Mouse (Mus musculus) midbrain, embryonic 14.5 days (tissue): ENCODE measurements around the gene Fhit. TPM values are rescaled to one million over a fixed set of nuclear protein-coding genes. Genes with fewer than 3 reads are reported as not detected.

Source experiments
- ATAC-seq: fragments of 200-750 bp; cut with Nextera tagmentation; 2 replicates; pipeline ENCODE4 v1.8.0; 2017; ENCODE audit warnings: moderate number of reproducible peaks, moderate library complexity; ENCODE audit not compliant: low FRiP score, low TSS enrichment
- DNase-seq: peaks from one replicate; pipeline ENCODE4 v3.0.0-alpha.2; 2015
- H3K27ac ChIP-seq: fragments of 300-500 bp; sonication (generic); replicated peaks from 2 replicates; pipeline ENCODE4 v1.5.1; 2014; ENCODE audit warnings: mild to moderate bottlenecking, low read depth, low read length, moderate library complexity
- H3K27me3 ChIP-seq: fragments of 300-500 bp; sonication (generic); 2 replicates; pipeline ENCODE4 v1.6.1; 2014; ENCODE audit warnings: low read length, control low read depth, mixed read lengths; ENCODE audit not compliant: control insufficient read depth, insufficient read depth
- H3K36me3 ChIP-seq: fragments of 300-500 bp; sonication (generic); 2 replicates; pipeline ENCODE4 v1.6.1; 2014; ENCODE audit warnings: low read length, control low read depth; ENCODE audit not compliant: control insufficient read depth, insufficient read depth
- H3K4me1 ChIP-seq: fragments of 300-500 bp; sonication (generic); 2 replicates; pipeline ENCODE4 v1.6.1; 2014; ENCODE audit warnings: mild to moderate bottlenecking, antibody characterized with exemption, low read length, control low read depth; ENCODE audit not compliant: control insufficient read depth, insufficient read depth
- H3K4me2 ChIP-seq: fragments of 300-500 bp; sonication (generic); 2 replicates; pipeline ENCODE4 v1.6.1; 2014; ENCODE audit warnings: mild to moderate bottlenecking, low read length, moderate library complexity
- H3K4me3 ChIP-seq: fragments of 300-500 bp; sonication (generic); replicated peaks from 2 replicates; pipeline ENCODE4 v1.5.1; 2014; ENCODE audit warnings: low read depth, low read length
- H3K9ac ChIP-seq: fragments of 300-500 bp; sonication (generic); replicated peaks from 2 replicates; pipeline ENCODE4 v1.6.1; 2014; ENCODE audit warnings: mild to moderate bottlenecking, low read length, moderate library complexity
- H3K9me3 ChIP-seq: fragments of 300-500 bp; sonication (generic); 2 replicates; pipeline ENCODE4 v1.6.1; 2016; ENCODE audit warnings: low read length, control low read depth, mixed read lengths; ENCODE audit not compliant: control insufficient read depth
- WGBS: fragments of 180-500 bp; shearing (Covaris S2); extraction: QIAGEN DNeasy Blood & Tissue Kit; methylation state at CpG from one replicate; pipeline ENCODE4 v1.1.7; 2014; 5-methylcytosine and 5-hydroxymethylcytosine counted together
- polyA plus RNA-seq: library from polyadenylated mRNA; unstranded; fragments of >200 nt; fragmentation: Nextera tagmentation; extraction: Ambion mirVana; gene quantifications from 2 replicates; pipeline ENCODE4 v1.2.1, GENCODE M21; 2014

Gene Fhit
- 8.3 and 10.6 TPM in 2 replicates for polyA plus RNA-seq

GRCm38 (mm10) chr14:11161751-11162231 is at the start of gene Fhit:
Gene Fhit (minus strand): TSS chr14:11162035.
- Histone ChIP-seq H3K36me3 (no peaks in the 10 kb centered on the region), H3K9me3 (no peaks in the 10 kb centered on the region), H3K9ac (peak within 1 kb of the TSS; percentile 66), H3K4me1 (peaks cover 5% of the 10 kb centered on the region; the same call in 1 of the 2 replicates), H3K4me3 (peak within 1 kb of the TSS; percentile 65), H3K4me2 (peak within 1 kb of the TSS; percentile 62), H3K27me3 (no peaks in the 10 kb centered on the region), H3K27ac (peak within 1 kb of the TSS; percentile 75)
- DNase-seq, result peak; percentile 94
- peak; percentile 95 for ATAC-seq
- WGBS, result under 1% methylated on average over 28 of the region's 28 CpGs

- ATAC-seq (no peak), DNase-seq (no peak)
- Histone ChIP-seq H3K9ac (no peak overlapping the region), H3K27ac (no peak overlapping the region), H3K36me3 (no peaks in the 10 kb centered on the region), H3K4me1 (no peaks in the 10 kb centered on the region), H3K4me2 (no peak overlapping the region), H3K27me3 (no peaks in the 10 kb centered on the region), H3K4me3 (no peak overlapping the region), H3K9me3 (no peaks in the 10 kb centered on the region)
- 59% methylated on average over 2 of the region's 2 CpGs for WGBS
Observed at GRCm38 (mm10) chr14:11206786-11207185, 45.0 kb upstream of the Fhit start.

DNA sequence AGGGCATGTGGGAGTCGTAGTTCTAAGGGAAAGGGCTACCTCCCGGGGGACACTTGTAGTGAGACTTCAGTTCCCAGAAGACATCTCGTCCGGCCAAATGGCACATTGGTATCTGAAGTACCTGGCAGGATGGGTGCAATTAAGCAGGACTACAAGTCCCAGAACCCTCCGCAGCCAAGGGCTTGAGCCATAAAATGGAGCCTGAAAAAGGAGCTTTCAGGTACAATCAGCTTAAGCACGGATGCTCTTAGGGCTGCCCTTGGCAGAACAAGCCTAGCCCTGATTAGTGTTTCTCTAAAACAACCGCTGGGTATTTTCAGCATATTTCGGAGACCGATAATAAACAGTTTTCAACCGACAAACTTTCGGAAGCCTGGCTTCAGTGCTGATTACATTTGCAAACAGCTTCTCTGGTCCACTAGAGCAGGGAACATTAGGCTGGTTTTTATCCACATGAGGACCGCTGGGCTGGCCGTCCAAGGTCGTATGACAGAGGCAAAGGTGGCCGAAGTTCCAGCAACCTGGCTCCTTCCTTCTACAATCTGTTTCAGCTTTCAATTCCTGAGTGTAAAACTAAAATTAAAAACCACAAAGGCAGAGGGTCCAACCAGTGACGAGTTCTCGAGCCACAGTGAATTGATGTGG is 907 bp downstream of the Fhit start:
- Histone ChIP-seq H3K4me3 (peak overlapping the region; percentile 65), H3K36me3 (no peaks in the 10 kb centered on the region), H3K9ac (peak overlapping the region; percentile 66), H3K27ac (peak overlapping the region; percentile 75), H3K27me3 (no peaks in the 10 kb centered on the region), H3K4me1 (peaks cover 5% of the 10 kb centered on the region; the same call in 1 of the 2 replicates), H3K9me3 (no peaks in the 10 kb centered on the region), H3K4me2 (peak overlapping the region; percentile 62)
- DNase-seq (peak; percentile 94), ATAC-seq (peak; percentile 86)
- 9% methylated on average over 17 of the region's 17 CpGs for WGBS

DNA sequence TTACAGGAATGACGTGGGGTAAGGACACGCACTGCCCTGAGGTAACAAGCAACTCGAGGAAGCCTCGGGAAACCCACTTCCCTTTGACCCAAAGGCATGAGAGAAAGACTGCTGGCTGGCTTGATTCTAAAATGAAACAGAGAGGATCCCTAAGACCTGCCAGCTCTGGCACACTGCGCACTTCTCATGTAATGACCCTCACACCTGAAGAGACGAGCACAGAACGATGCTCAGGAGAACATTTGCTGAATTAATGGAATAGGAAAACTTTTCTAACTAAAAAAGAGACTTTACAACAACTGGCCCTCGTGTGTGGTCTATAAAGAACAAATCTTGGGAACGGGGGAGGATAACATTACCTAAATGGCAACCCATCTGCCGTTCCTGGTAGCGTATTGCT is 2.2 kb downstream of the Fhit start:
- no peak for ATAC-seq
- WGBS, result 91% methylated on average over 11 of the region's 11 CpGs
- H3K9ac ChIP-seq, result no peak overlapping the region
- H3K27me3 ChIP-seq, result no peaks in the 10 kb centered on the region
- H3K4me1 ChIP-seq, result peaks cover 5% of the 10 kb centered on the region; the same call in 1 of the 2 replicates
- H3K4me2 ChIP-seq, result no peak overlapping the region
- no peak overlapping the region for H3K4me3 ChIP-seq
- DNase-seq, result no peak
- H3K36me3 ChIP-seq, result no peaks in the 10 kb centered on the region
- H3K9me3 ChIP-seq, result no peaks in the 10 kb centered on the region
- H3K27ac ChIP-seq, result no peak overlapping the region

- DNase-seq, result no peak
- no peak overlapping the region for H3K4me3 ChIP-seq
- peaks cover 5% of the 10 kb centered on the region; the same call in 1 of the 2 replicates for H3K4me1 ChIP-seq
- WGBS, result 83% methylated on average over 7 of the region's 7 CpGs
- H3K9me3 ChIP-seq, result no peaks in the 10 kb centered on the region
- no peak overlapping the region for H3K9ac ChIP-seq
- H3K36me3 ChIP-seq, result no peaks in the 10 kb centered on the region
- H3K4me2 ChIP-seq, result no peak overlapping the region
- ATAC-seq, result no peak
- no peak overlapping the region for H3K27ac ChIP-seq
- no peaks in the 10 kb centered on the region for H3K27me3 ChIP-seq
Observed at GRCm38 (mm10) chr14:11159021-11159420, 2.8 kb downstream of the Fhit start.

- H3K4me1 ChIP-seq, result peaks cover 5% of the 10 kb centered on the region; the same call in 1 of the 2 replicates
- H3K4me2 ChIP-seq, result no peak overlapping the region
- DNase-seq, result no peak
- ATAC-seq, result no peak
- no peak overlapping the region for H3K4me3 ChIP-seq
- no peaks in the 10 kb centered on the region for H3K36me3 ChIP-seq
- H3K9me3 ChIP-seq, result no peaks in the 10 kb centered on the region
- H3K27me3 ChIP-seq, result no peaks in the 10 kb centered on the region
- WGBS, result 86% methylated on average over 3 of the region's 3 CpGs
- H3K9ac ChIP-seq, result no peak overlapping the region
- H3K27ac ChIP-seq, result no peak overlapping the region
Observed at GRCm38 (mm10) chr14:11157741-11158140, 4.1 kb downstream of the Fhit start.

DNA sequence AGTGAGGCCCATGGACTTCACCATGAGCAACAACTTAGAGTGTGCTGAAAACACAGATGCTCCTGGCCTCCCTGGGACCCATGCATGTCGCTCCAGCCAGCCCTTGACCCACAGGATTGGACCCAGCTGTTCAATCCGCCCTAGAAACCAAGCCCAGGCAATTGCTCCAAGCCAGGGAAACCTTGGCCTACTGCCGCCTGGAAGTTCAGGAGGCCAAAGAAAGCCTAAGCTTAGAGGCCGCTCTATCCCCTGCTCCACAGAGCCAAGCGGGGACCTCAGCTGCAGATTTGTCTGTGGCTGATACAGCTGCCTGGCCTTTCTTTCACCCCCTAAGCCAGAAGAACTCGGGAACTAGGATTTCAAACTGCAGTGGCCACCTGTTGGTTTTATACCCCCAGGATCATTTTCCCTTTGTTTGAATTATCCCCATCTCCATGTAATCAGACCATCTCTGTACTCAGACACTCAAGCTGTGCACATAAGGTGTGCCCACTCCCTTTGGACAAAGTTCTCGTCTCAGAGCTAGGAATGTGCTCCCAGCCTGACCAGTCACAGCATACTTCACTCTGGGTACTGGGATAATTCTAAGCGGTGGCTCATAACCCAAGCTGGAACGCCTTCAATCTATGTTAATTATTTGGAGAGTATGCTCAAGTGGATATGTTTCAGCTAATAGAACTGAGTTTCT is 10.1 kb downstream of the Fhit start:
- H3K4me3 ChIP-seq, result no peak overlapping the region
- H3K27ac ChIP-seq, result no peak overlapping the region
- H3K9ac ChIP-seq, result no peak overlapping the region
- H3K27me3 ChIP-seq, result no peaks in the 10 kb centered on the region
- ATAC-seq, result no peak
- H3K4me1 ChIP-seq, result no peaks in the 10 kb centered on the region
- DNase-seq, result no peak
- no peaks in the 10 kb centered on the region for H3K36me3 ChIP-seq
- H3K4me2 ChIP-seq, result no peak overlapping the region
- 88% methylated on average over 9 of the region's 9 CpGs for WGBS
- no peaks in the 10 kb centered on the region for H3K9me3 ChIP-seq

GRCm38 (mm10) chr14:11133787-11134735 is 27.8 kb downstream of the Fhit start:
- Histone ChIP-seq H3K27ac (no peak overlapping the region), H3K4me3 (no peak overlapping the region), H3K27me3 (no peaks in the 10 kb centered on the region), H3K36me3 (no peaks in the 10 kb centered on the region), H3K4me2 (no peak overlapping the region), H3K9me3 (no peaks in the 10 kb centered on the region), H3K4me1 (no peaks in the 10 kb centered on the region), H3K9ac (no peak overlapping the region)
- DNase-seq (no peak), ATAC-seq (no peak)
- 90% methylated on average over 12 of the region's 12 CpGs for WGBS
